Mouse (Mus musculus): Measurements from ENCODE around the gene Gm49345. TPM values are rescaled to one million over a fixed set of nuclear protein-coding genes. Genes with fewer than 3 reads are reported as not detected.
"Not testable (repeated sequence)": the region's sequence is repeated elsewhere in the genome, so short reads cannot be mapped to it uniquely, and the experiment has no call there.

Gm49345 gene
- polyA plus RNA-seq (2015; fragmentation: Nextera tagmentation; extraction: Ambion mirVana) = 0.22 TPM in 1 of 2 replicates, not detected in the other

- peak within 1 kb of the TSS; percentile 80 for H3K27ac ChIP-seq
- peaks cover 3% of the 10 kb centered on the region; the same call in 1 of the 2 replicates for H3K4me1 ChIP-seq
- H3K27me3 ChIP-seq = no peaks in the 10 kb centered on the region
- ATAC-seq (replicated peaks; ENCODE audit: low FRiP score) = peak; percentile 100
- under 1% methylated on average over 19 of the region's 19 CpGs for WGBS
- no peaks in the 10 kb centered on the region for H3K9me3 ChIP-seq (replicated peaks)
- peak within 1 kb of the TSS; percentile 66 for H3K9ac ChIP-seq
- no peaks in the 10 kb centered on the region for H3K36me3 ChIP-seq
- peak within 1 kb of the TSS; percentile 91 for H3K4me3 ChIP-seq (replicated peaks)
- peak within 1 kb of the TSS; percentile 60 for H3K4me2 ChIP-seq
Measured at GRCm38 (mm10) chr13:67637294-67638007, at the start of gene Gm49345, which contains the start of gene Zfp729a. Gene Gm49345 (minus strand): TSS chr13:67637769. Gene Zfp729a (minus strand): TSS chr13:67637791.

GRCm38 (mm10) chr13:67686971-67687370 lies 49.4 kb upstream of the Gm49345 start, which contains the start of gene Zfp738:
Gene Zfp738 (minus strand): TSS chr13:67687071.
- WGBS = 89% methylated on average over 4 of the region's 4 CpGs
- H3K9ac ChIP-seq = no peak within 1 kb of the TSS
- no peaks in the 10 kb centered on the region for H3K36me3 ChIP-seq
- H3K9me3 ChIP-seq (replicated peaks) = no peaks in the 10 kb centered on the region
- no peak within 1 kb of the TSS for H3K27ac ChIP-seq
- no peak within 1 kb of the TSS for H3K4me3 ChIP-seq (replicated peaks)
- peaks cover 3% of the 10 kb centered on the region for H3K4me1 ChIP-seq
- no peaks in the 10 kb centered on the region for H3K27me3 ChIP-seq
- no peak for ATAC-seq (replicated peaks; ENCODE audit: low FRiP score)
- H3K4me2 ChIP-seq = no peak within 1 kb of the TSS

- WGBS = 77% methylated on average over 2 of the region's 2 CpGs
- H3K36me3 ChIP-seq; H3K27me3 ChIP-seq; H3K4me1 ChIP-seq; H3K27ac ChIP-seq; H3K9me3 ChIP-seq (replicated peaks): not testable (repeated sequence)
- H3K4me3 ChIP-seq (replicated peaks) = peak overlapping the region; percentile 83
- H3K9ac ChIP-seq = 0 out of 2 replicates have a peak overlapping the region, but pooled peaks have one; percentile 31
- peak overlapping the region; percentile 69 for H3K4me2 ChIP-seq
- ATAC-seq (replicated peaks; ENCODE audit: low FRiP score) = peak; percentile 48
Measured at GRCm38 (mm10) chr13:67683841-67684240, 46.3 kb upstream of the Gm49345 start.

GRCm38 (mm10) chr13:67682959-67683735 lies 45.6 kb upstream of the Gm49345 start:
- Histone ChIP-seq H3K27ac (peak overlapping the region; percentile 32; the same call in 1 of the 2 replicates), H3K9ac (peak overlapping the region; percentile 78), H3K4me3 (replicated peaks) (peak overlapping the region; percentile 83), H3K4me2 (peak overlapping the region; percentile 69)
- H3K9me3 ChIP-seq (replicated peaks); H3K4me1 ChIP-seq; H3K36me3 ChIP-seq; H3K27me3 ChIP-seq: not testable (repeated sequence)
- WGBS = 9% methylated on average over 16 of the region's 16 CpGs
- ATAC-seq (replicated peaks; ENCODE audit: low FRiP score) = peak; percentile 100

GRCm38 (mm10) chr13:67674902-67675301 lies 37.3 kb upstream of the Gm49345 start:
- no peak overlapping the region for H3K9ac ChIP-seq
- H3K4me1 ChIP-seq = no peaks in the 10 kb centered on the region
- 93% methylated on average over 2 of the region's 2 CpGs for WGBS
- H3K36me3 ChIP-seq = peaks cover 14% of the 10 kb centered on the region
- no peak overlapping the region for H3K4me2 ChIP-seq
- no peak for ATAC-seq (replicated peaks; ENCODE audit: low FRiP score)
- H3K27ac ChIP-seq = no peak overlapping the region
- no peaks in the 10 kb centered on the region for H3K9me3 ChIP-seq (replicated peaks)
- H3K27me3 ChIP-seq = no peaks in the 10 kb centered on the region
- no peak overlapping the region for H3K4me3 ChIP-seq (replicated peaks)

GRCm38 (mm10) chr13:67652496-67652895 lies 14.9 kb upstream of the Gm49345 start:
- 52% methylated on average over 3 of the region's 3 CpGs for WGBS
- H3K9ac ChIP-seq = no peak overlapping the region
- H3K36me3 ChIP-seq = no peaks in the 10 kb centered on the region
- no peak overlapping the region for H3K4me3 ChIP-seq (replicated peaks)
- no peak overlapping the region for H3K4me2 ChIP-seq
- no peaks in the 10 kb centered on the region for H3K27me3 ChIP-seq
- H3K27ac ChIP-seq = no peak overlapping the region
- H3K9me3 ChIP-seq (replicated peaks) = no peaks in the 10 kb centered on the region
- no peaks in the 10 kb centered on the region for H3K4me1 ChIP-seq
- ATAC-seq (replicated peaks; ENCODE audit: low FRiP score) = no peak

- Histone ChIP-seq H3K9me3 (replicated peaks) (no peaks in the 10 kb centered on the region), H3K4me2 (no peak overlapping the region), H3K4me1 (peaks cover 5% of the 10 kb centered on the region; the same call in 1 of the 2 replicates), H3K27me3 (no peaks in the 10 kb centered on the region), H3K36me3 (no peaks in the 10 kb centered on the region), H3K4me3 (replicated peaks) (no peak overlapping the region), H3K9ac (no peak overlapping the region), H3K27ac (no peak overlapping the region)
- WGBS = 91% methylated on average over 4 of the region's 4 CpGs
- ATAC-seq (replicated peaks; ENCODE audit: low FRiP score) = no peak
Measured at GRCm38 (mm10) chr13:67610108-67610507, 27.5 kb downstream of the Gm49345 start.

GRCm38 (mm10) chr13:67609066-67609876 lies 28.3 kb downstream of the Gm49345 start, which contains the start of gene Zfp729b:
Gene Zfp729b (minus strand): TSS chr13:67609707.
- Histone ChIP-seq H3K27ac (peak within 1 kb of the TSS; percentile 76), H3K36me3 (no peaks in the 10 kb centered on the region), H3K4me2 (peak within 1 kb of the TSS; percentile 67), H3K4me1 (peaks cover 5% of the 10 kb centered on the region; the same call in 1 of the 2 replicates), H3K27me3 (no peaks in the 10 kb centered on the region), H3K9ac (peak within 1 kb of the TSS; percentile 67), H3K9me3 (replicated peaks) (no peaks in the 10 kb centered on the region), H3K4me3 (replicated peaks) (peak within 1 kb of the TSS; percentile 76)
- 3% methylated on average over 20 of the region's 20 CpGs for WGBS
- ATAC-seq (replicated peaks; ENCODE audit: low FRiP score) = peak; percentile 98

- Histone ChIP-seq H3K4me3 (replicated peaks) (no peak overlapping the region), H3K9me3 (replicated peaks) (no peaks in the 10 kb centered on the region), H3K27ac (no peak overlapping the region), H3K4me2 (no peak overlapping the region), H3K4me1 (no peaks in the 10 kb centered on the region), H3K36me3 (no peaks in the 10 kb centered on the region), H3K9ac (no peak overlapping the region), H3K27me3 (no peaks in the 10 kb centered on the region)
- no peak for ATAC-seq (replicated peaks; ENCODE audit: low FRiP score)
- 74% methylated on average over 5 of the region's 5 CpGs for WGBS
Measured at GRCm38 (mm10) chr13:67572591-67573189, 64.9 kb downstream of the Gm49345 start.

GRCm38 (mm10) chr13:67553730-67554129 lies 83.8 kb downstream of the Gm49345 start, which contains the start of gene Zfp748:
Gene Zfp748 (minus strand): TSS chr13:67553830.
- no peaks in the 10 kb centered on the region for H3K27me3 ChIP-seq
- no peaks in the 10 kb centered on the region for H3K36me3 ChIP-seq
- 87% methylated on average over 4 of the region's 4 CpGs for WGBS
- no peaks in the 10 kb centered on the region; the same call in 1 of the 2 replicates for H3K9me3 ChIP-seq (replicated peaks)
- H3K4me2 ChIP-seq = peak within 1 kb of the TSS; percentile 67
- no peak for ATAC-seq (replicated peaks; ENCODE audit: low FRiP score)
- peaks cover 14% of the 10 kb centered on the region for H3K4me1 ChIP-seq
- H3K27ac ChIP-seq = peak within 1 kb of the TSS; percentile 94
- H3K4me3 ChIP-seq (replicated peaks) = peak within 1 kb of the TSS; percentile 79
- peak within 1 kb of the TSS; percentile 77 for H3K9ac ChIP-seq
